Mouse (Mus musculus): ENCODE measurements around the gene Wasf2. TPM values are rescaled to one million over a fixed set of nuclear protein-coding genes. Genes with fewer than 3 reads are reported as not detected.

Wasf2 gene
- total and polyA plus RNA-seq, 3 experiments = 14.9 to 59.5 (median 21.7) TPM

DNA sequence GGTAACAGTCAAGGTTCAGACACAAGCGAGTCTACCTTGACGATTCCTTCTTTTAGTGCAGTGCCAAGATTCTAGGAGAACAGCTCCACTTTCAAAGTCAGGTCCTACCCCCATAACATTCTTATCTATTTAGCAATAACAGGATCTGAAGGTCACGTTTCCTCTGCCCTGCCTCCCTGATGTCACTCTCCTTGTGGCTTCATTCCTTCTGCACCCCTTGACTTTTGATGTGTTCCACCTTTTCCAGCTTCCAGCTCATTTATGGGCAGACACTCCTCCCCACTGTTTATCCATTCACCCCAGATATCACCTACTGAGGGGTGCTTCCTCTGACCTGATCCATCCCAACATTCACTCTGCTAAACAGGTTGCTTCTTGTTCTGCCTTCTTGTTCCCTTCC lies 3.2 kb upstream of the Wasf2 start:
- in situ Hi-C loops (cut with MboI; ENCODE audit: low pct_ligation_motif_present, low pct_unique_long_range_greater_than_20kb, low sequenced_read_pairs) = loop anchor here (5.0 kb wide), 1 partner anchor 40 kb away; no protein-coding TSS in a partner anchor
- H3K4me3 ChIP-seq (replicated peaks in 1 of 3; ENCODE audit: low read depth in 2 of 3, low read length in 2 of 3, poor library complexity in 1 of 3) = no peak overlapping the region
- H3K9ac ChIP-seq (ENCODE audit: insufficient read depth, low read depth) = no peak overlapping the region
- H3K27ac ChIP-seq (ENCODE audit: insufficient read depth, low read depth) = no peak overlapping the region
- no peak for TF ChIP-seq POLR2AphosphoS2 (IDR thresholded peaks at IDR 0.05; ENCODE audit: low read depth, low read length)
- no peak for TF ChIP-seq KAT2A (IDR thresholded peaks at IDR 0.05; ENCODE audit: insufficient replicate concordance, low read length)
- TF ChIP-seq MXI1 (IDR thresholded peaks at IDR 0.05; ENCODE audit: low read depth, low read length) = no peak
- no peak for TF ChIP-seq ZNF384 (IDR thresholded peaks at IDR 0.05; ENCODE audit: low read depth, low read length)
- no peak for TF ChIP-seq MAZ (IDR thresholded peaks at IDR 0.05; ENCODE audit: low read depth, low read length)
- TF ChIP-seq HCFC1 (IDR thresholded peaks at IDR 0.05; ENCODE audit: low read depth, low read length) = no peak
- TF ChIP-seq RAD21 (IDR thresholded peaks at IDR 0.05; ENCODE audit: low read depth, low read length) = no peak
- no peaks in the 10 kb centered on the region for H3K36me3 ChIP-seq (replicated peaks in 1 of 2; ENCODE audit: control insufficient read depth in 1 of 2, insufficient read depth in 1 of 2, low read length in 1 of 2)
- H3K9me3 ChIP-seq (replicated peaks; ENCODE audit: low read length) = peaks cover 4% of the 10 kb centered on the region
- dilution Hi-C loops (cut with MboI; ENCODE audit: extremely low pct_ligation_motif_present, extremely low pct_unique_long_range_greater_than_20kb, low sequenced_read_pairs) = no loop called here
- H3K4me2 ChIP-seq (ENCODE audit: insufficient read depth, low read depth, poor library complexity, severe bottlenecking) = no peak overlapping the region
- H3K4me1 ChIP-seq (ENCODE audit: control insufficient read depth in 1 of 2, insufficient read depth in 2 of 2) = peaks cover 3 to 12% of the 10 kb centered on the region in 2 experiments; a peak in 3 of 4 replicates
- no peaks in the 10 kb centered on the region for H3K27me3 ChIP-seq (replicated peaks)
- H3K79me2 ChIP-seq (replicated peaks; ENCODE audit: control insufficient read depth, extremely low read depth, insufficient read depth, poor library complexity, severe bottlenecking) = peaks cover 15% of the 10 kb centered on the region
- DNase-seq (ENCODE audit: extremely low read depth) = no peak

DNA sequence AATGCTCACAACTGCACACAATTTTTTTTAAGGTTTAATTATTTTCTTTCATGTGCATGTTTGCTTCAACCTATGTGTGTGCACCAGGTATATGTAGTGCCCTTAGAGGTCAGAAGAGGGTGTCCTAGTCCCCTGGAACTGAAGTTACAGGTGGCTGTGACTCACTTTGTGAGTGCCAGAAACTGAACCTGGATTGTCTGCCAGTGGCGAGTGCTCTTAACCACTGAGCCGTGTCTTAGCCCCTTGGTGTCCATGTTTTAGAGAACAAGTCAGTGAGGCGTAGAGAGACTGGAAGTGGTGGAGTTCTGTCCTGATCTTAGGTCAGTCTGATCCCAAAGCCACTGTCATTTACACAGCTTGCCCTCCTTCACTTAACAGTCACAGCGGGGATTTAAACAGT lies 2.4 kb upstream of the Wasf2 start:
- Histone ChIP-seq H3K36me3 (replicated peaks in 1 of 2; ENCODE audit: control insufficient read depth in 1 of 2, insufficient read depth in 1 of 2, low read length in 1 of 2) (no peaks in the 10 kb centered on the region), H3K4me3 (replicated peaks in 1 of 3; ENCODE audit: low read depth in 2 of 3, low read length in 2 of 3, poor library complexity in 1 of 3) (no peak overlapping the region), H3K27me3 (replicated peaks) (no peaks in the 10 kb centered on the region), H3K4me2 (ENCODE audit: insufficient read depth, low read depth, poor library complexity, severe bottlenecking) (no peak overlapping the region), H3K9ac (ENCODE audit: insufficient read depth, low read depth) (no peak overlapping the region), H3K9me3 (replicated peaks; ENCODE audit: low read length) (peaks cover 4% of the 10 kb centered on the region), H3K27ac (ENCODE audit: insufficient read depth, low read depth) (no peak overlapping the region), H3K4me1 (ENCODE audit: control insufficient read depth in 1 of 2, insufficient read depth in 2 of 2) (peaks cover 3 to 9% of the 10 kb centered on the region in 2 experiments; a peak in 3 of 4 replicates), H3K79me2 (replicated peaks; ENCODE audit: control insufficient read depth, extremely low read depth, insufficient read depth, poor library complexity, severe bottlenecking) (peaks cover 21% of the 10 kb centered on the region)
- dilution Hi-C loops (cut with MboI; ENCODE audit: extremely low pct_ligation_motif_present, extremely low pct_unique_long_range_greater_than_20kb, low sequenced_read_pairs) = no loop called here
- TF ChIP-seq MXI1 (IDR thresholded peaks at IDR 0.05; ENCODE audit: low read depth, low read length) (no peak), RAD21 (IDR thresholded peaks at IDR 0.05; ENCODE audit: low read depth, low read length) (peak; percentile 24), E2F4 (IDR thresholded peaks at IDR 0.05; ENCODE audit: insufficient replicate concordance, low read depth, low read length) (no peak), SMC3 (IDR thresholded peaks at IDR 0.05; ENCODE audit: low read depth, low read length) (peak; percentile 21), POLR2A (IDR thresholded peaks at IDR 0.05; ENCODE audit: low read depth, low read length) (no peak), IRF4 (IDR thresholded peaks at IDR 0.05; ENCODE audit: low read depth, low read length) (no peak), POLR2AphosphoS2 (IDR thresholded peaks at IDR 0.05; ENCODE audit: low read depth, low read length) (no peak), NRF1 (IDR thresholded peaks at IDR 0.05; ENCODE audit: low read depth, low read length) (no peak), CTCF (conservative IDR thresholded peaks at IDR 0.05 in 1 of 2, IDR thresholded peaks at IDR 0.05 in 1 of 2; ENCODE audit: low read depth in 2 of 2, low read length in 2 of 2) (peak in 1 of 2 experiments; percentile 38; a peak in 2 of 4 replicates)
- in situ Hi-C loops (cut with MboI; ENCODE audit: low pct_ligation_motif_present, low pct_unique_long_range_greater_than_20kb, low sequenced_read_pairs) = loop anchor here (5.0 kb wide), 1 partner anchor 39 kb away; no protein-coding TSS in a partner anchor
- no peak for DNase-seq (ENCODE audit: extremely low read depth)

DNA sequence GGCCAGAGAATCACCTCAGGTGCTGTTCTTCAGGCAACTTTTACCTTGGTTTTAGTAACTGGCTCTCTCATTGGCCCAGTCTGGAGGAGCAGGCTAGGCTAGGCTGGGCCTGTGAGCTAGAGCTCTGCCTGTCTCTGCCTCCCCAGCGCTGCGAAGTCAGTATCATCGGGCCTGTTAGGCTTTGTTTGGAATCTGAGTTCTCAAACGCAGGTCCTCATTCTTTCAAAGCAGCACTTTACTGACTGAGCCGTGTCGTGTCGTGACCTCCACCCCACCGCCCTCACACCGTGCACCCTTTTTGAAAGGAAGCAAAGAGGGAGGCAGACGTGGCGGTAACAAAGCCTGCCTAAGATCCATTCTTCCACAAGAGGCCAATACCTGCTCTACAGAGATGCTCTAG lies 914 bp upstream of the Wasf2 start:
- in situ Hi-C loops (cut with MboI; ENCODE audit: low pct_ligation_motif_present, low pct_unique_long_range_greater_than_20kb, low sequenced_read_pairs) = loop anchor here (5.0 kb wide), 1 partner anchor 38 kb away; no protein-coding TSS in a partner anchor
- Histone ChIP-seq H3K4me1 (ENCODE audit: control insufficient read depth in 1 of 2, insufficient read depth in 2 of 2) (peaks cover 3 to 12% of the 10 kb centered on the region in 2 experiments; a peak in 3 of 4 replicates), H3K9ac (ENCODE audit: insufficient read depth, low read depth) (peak overlapping the region; percentile 81), H3K79me2 (replicated peaks; ENCODE audit: control insufficient read depth, extremely low read depth, insufficient read depth, poor library complexity, severe bottlenecking) (peaks cover 34% of the 10 kb centered on the region), H3K4me3 (replicated peaks in 1 of 3; ENCODE audit: low read depth in 2 of 3, low read length in 2 of 3, poor library complexity in 1 of 3) (peak overlapping the region; percentile 57 to 93 (median 62)), H3K27ac (ENCODE audit: insufficient read depth, low read depth) (peak overlapping the region; percentile 55; the same call in 1 of the 2 replicates), H3K9me3 (replicated peaks; ENCODE audit: low read length) (peaks cover under 1% of the 10 kb centered on the region), H3K4me2 (ENCODE audit: insufficient read depth, low read depth, poor library complexity, severe bottlenecking) (peak overlapping the region; percentile 89), H3K27me3 (replicated peaks) (no peaks in the 10 kb centered on the region), H3K36me3 (replicated peaks in 1 of 2; ENCODE audit: control insufficient read depth in 1 of 2, insufficient read depth in 1 of 2, low read length in 1 of 2) (peaks cover 0 to 5% of the 10 kb centered on the region in 2 experiments)
- dilution Hi-C loops (cut with MboI; ENCODE audit: extremely low pct_ligation_motif_present, extremely low pct_unique_long_range_greater_than_20kb, low sequenced_read_pairs) = no loop called here
- TF ChIP-seq USF1 (IDR thresholded peaks at IDR 0.05; ENCODE audit: low read depth, low read length) (no peak), MAX (IDR thresholded peaks at IDR 0.05; ENCODE audit: low read length) (no peak), ELF1 (IDR thresholded peaks at IDR 0.05; ENCODE audit: low read depth, low read length) (no peak), POLR2AphosphoS2 (IDR thresholded peaks at IDR 0.05; ENCODE audit: low read depth, low read length) (no peak), JUND (conservative IDR thresholded peaks at IDR 0.05; ENCODE audit: low read depth, low read length) (no peak), ZNF384 (IDR thresholded peaks at IDR 0.05; ENCODE audit: low read depth, low read length) (no peak), CTCF (conservative IDR thresholded peaks at IDR 0.05 in 1 of 2, IDR thresholded peaks at IDR 0.05 in 1 of 2; ENCODE audit: low read depth in 2 of 2, low read length in 2 of 2) (no peak), RCOR1 (conservative IDR thresholded peaks at IDR 0.05; ENCODE audit: low read depth, low read length) (no peak), ZKSCAN1 (IDR thresholded peaks at IDR 0.05; ENCODE audit: borderline replicate concordance, low read depth, low read length) (no peak)
- no peak for DNase-seq (ENCODE audit: extremely low read depth)

All from CH12.LX (cell line).